Mouse (Mus musculus): Measurements from ENCODE around the gene Mus81. TPM values are rescaled to one million over a fixed set of nuclear protein-coding genes. Genes with fewer than 3 reads are reported as not detected.

Mus81 gene
- polyA plus RNA-seq, 1 experiment from 2014 or later, result 57.1 TPM

DNA sequence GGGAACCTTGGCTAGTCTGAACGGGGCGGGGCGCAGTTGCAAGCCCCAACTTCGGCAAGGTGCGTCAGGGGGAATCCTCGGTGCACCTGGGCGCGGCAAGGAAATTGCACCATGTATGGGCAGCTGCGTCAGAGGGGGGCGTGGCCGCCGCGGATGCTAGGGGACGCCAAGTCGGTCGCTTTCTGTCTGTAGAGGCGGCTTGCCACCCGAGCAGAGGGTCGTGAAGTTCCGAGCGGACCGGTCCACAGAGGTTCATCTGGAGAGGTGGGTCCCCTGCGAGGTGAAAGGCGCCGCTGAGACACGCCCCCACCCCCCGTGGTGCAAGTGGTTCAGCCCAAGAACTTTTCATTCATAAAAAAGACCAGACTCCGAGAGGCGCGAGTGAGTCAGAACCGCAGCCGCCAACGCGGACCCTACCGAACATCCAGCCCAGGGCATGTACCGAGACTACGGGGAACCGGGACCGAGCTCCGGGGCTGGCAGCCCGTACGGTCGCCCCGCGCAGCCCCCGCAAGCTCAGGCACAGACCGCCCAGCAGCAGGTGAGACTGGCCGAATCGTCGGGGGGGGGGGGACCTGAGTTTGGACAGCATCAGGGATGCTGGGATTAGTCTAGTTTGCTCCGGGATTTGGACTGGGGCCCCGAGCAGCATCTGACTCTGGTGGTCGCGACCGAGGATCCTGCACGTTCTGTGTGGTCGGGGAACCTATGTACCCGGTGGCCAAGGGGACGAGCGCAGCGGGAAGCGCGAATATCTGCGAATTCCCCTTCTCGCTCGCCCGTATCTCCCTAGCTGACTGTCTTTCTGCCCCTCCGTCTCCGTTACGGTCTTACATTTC lies 40.5 kb downstream of the Mus81 start, which contains the start of gene Fosl1:
Fosl1 (plus strand) TSS at position 33 of the 839 bp plus-strand sequence.
- no peaks in the 10 kb centered on the region for H3K9me3 ChIP-seq (replicated peaks; ENCODE audit: control insufficient read depth, low read length)
- H3K4me1 ChIP-seq (ENCODE audit: control insufficient read depth, insufficient read depth, low read length), result peaks cover 2% of the 10 kb centered on the region; the same call in 1 of the 2 replicates
- DNase-seq (ENCODE audit: low spot score) (peak; percentile 67), ATAC-seq (peak; percentile 75)
- peak within 1 kb of the TSS; percentile 58 for H3K9ac ChIP-seq (ENCODE audit: low read length)
- H3K27ac ChIP-seq (ENCODE audit: low read depth, low read length), result no peak within 1 kb of the TSS
- H3K27me3 ChIP-seq (replicated peaks; ENCODE audit: control insufficient read depth, insufficient read depth, low read length), result peaks cover 34% of the 10 kb centered on the region
- peak within 1 kb of the TSS; percentile 48 for H3K4me3 ChIP-seq (ENCODE audit: low read depth, low read length)
- H3K4me2 ChIP-seq (ENCODE audit: low read length), result peak within 1 kb of the TSS; percentile 94
- no peaks in the 10 kb centered on the region for H3K36me3 ChIP-seq (ENCODE audit: control insufficient read depth, insufficient read depth, low read length)
- under 1% methylated on average over 70 of the region's 70 CpGs for WGBS

DNA sequence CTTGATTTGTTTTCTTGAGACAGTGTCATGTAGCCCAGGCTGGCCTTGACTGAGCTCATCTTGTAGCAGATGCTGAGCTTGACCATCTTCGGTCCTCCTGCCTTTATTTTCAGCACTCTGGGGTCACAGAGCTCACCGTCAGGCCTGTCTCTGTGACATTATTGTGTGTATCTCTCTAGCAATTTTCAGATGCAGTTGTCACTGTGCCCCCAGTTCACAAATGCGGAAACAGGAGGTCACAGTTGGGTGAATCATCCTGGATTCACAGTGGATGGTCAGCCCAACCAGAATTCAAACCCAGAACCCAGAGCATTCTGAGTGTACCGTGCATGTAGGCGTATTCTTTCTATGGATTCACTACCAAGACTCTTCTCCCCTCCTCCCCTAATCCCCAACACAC lies 42.5 kb downstream of the Mus81 start:
- Histone ChIP-seq H3K4me2 (ENCODE audit: low read length) (no peak overlapping the region), H3K9ac (ENCODE audit: low read length) (no peak overlapping the region), H3K4me3 (ENCODE audit: low read depth, low read length) (no peak overlapping the region), H3K27me3 (replicated peaks; ENCODE audit: control insufficient read depth, insufficient read depth, low read length) (peaks cover 34% of the 10 kb centered on the region), H3K9me3 (replicated peaks; ENCODE audit: control insufficient read depth, low read length) (no peaks in the 10 kb centered on the region), H3K36me3 (ENCODE audit: control insufficient read depth, insufficient read depth, low read length) (no peaks in the 10 kb centered on the region), H3K4me1 (ENCODE audit: control insufficient read depth, insufficient read depth, low read length) (peaks cover 2% of the 10 kb centered on the region; the same call in 1 of the 2 replicates), H3K27ac (ENCODE audit: low read depth, low read length) (no peak overlapping the region)
- DNase-seq (ENCODE audit: low spot score) (no peak), ATAC-seq (no peak)
- WGBS, result 86% methylated on average over 5 of the region's 5 CpGs

DNA sequence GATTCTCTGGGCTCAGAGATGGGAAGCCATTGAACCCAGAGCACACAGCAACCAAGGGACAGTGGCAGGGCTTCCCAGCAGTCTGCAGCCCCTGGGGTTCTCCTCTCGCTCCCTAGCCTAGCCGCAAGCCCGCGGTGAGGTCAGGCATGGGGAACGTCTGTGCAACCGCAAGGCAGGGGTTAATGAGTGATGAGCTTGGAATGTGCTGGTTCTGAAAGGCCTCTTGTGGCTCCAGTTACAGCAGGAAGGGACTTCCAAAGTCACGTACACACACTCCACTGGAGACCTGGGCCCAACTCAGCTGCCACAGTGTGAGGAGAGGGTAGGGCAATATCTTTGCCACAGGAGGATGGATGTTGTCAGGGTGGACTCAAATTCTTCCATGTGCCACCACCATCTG lies 43.2 kb downstream of the Mus81 start:
- H3K27me3 ChIP-seq (replicated peaks; ENCODE audit: control insufficient read depth, insufficient read depth, low read length), result peaks cover 34% of the 10 kb centered on the region
- H3K9me3 ChIP-seq (replicated peaks; ENCODE audit: control insufficient read depth, low read length), result no peaks in the 10 kb centered on the region
- peaks cover 2% of the 10 kb centered on the region; the same call in 1 of the 2 replicates for H3K4me1 ChIP-seq (ENCODE audit: control insufficient read depth, insufficient read depth, low read length)
- 45% methylated on average over 7 of the region's 7 CpGs for WGBS
- DNase-seq (ENCODE audit: low spot score) (no peak), ATAC-seq (no peak)
- H3K4me3 ChIP-seq (ENCODE audit: low read depth, low read length), result no peak overlapping the region
- no peaks in the 10 kb centered on the region for H3K36me3 ChIP-seq (ENCODE audit: control insufficient read depth, insufficient read depth, low read length)
- no peak overlapping the region for H3K27ac ChIP-seq (ENCODE audit: low read depth, low read length)
- no peak overlapping the region for H3K4me2 ChIP-seq (ENCODE audit: low read length)
- no peak overlapping the region for H3K9ac ChIP-seq (ENCODE audit: low read length)

DNA sequence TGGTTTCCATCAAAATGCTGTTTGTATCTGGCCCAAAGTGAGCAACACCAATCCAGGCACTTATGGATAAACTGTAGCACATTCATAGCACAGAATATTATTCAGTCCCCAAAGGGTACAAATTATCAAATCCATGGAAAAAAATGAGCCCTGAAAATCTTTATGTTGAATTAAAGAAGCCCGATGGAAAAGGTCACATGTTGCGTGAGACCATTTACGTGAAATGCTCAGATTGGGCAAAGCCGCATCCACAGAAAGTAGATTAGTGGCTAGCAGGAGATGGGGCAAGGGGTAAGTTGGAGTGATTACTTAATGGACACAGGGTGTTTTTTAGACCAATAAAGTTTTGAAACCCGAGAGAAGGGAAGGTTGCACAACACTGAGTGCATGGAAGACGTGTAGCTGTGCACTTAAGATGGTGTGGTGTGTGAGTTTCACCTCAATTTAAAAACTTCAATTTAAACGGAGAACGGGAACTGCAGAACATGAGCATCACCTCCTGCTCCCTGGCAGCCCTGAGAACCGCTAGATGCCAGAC lies 43.8 kb downstream of the Mus81 start:
- Histone ChIP-seq H3K4me3 (ENCODE audit: low read depth, low read length) (no peak overlapping the region), H3K36me3 (ENCODE audit: control insufficient read depth, insufficient read depth, low read length) (no peaks in the 10 kb centered on the region), H3K9ac (ENCODE audit: low read length) (no peak overlapping the region), H3K4me2 (ENCODE audit: low read length) (no peak overlapping the region), H3K9me3 (replicated peaks; ENCODE audit: control insufficient read depth, low read length) (no peaks in the 10 kb centered on the region), H3K27me3 (replicated peaks; ENCODE audit: control insufficient read depth, insufficient read depth, low read length) (peaks cover 34% of the 10 kb centered on the region), H3K4me1 (ENCODE audit: control insufficient read depth, insufficient read depth, low read length) (peaks cover 2% of the 10 kb centered on the region; the same call in 1 of the 2 replicates), H3K27ac (ENCODE audit: low read depth, low read length) (no peak overlapping the region)
- DNase-seq (ENCODE audit: low spot score) (no peak), ATAC-seq (no peak)
- 64% methylated on average over 9 of the region's 9 CpGs for WGBS

GRCm38 (mm10) chr19:5433951-5434350 lies 54.3 kb downstream of the Mus81 start:
- Histone ChIP-seq H3K36me3 (ENCODE audit: control insufficient read depth, insufficient read depth, low read length) (no peaks in the 10 kb centered on the region), H3K9me3 (replicated peaks; ENCODE audit: control insufficient read depth, low read length) (no peaks in the 10 kb centered on the region), H3K27me3 (replicated peaks; ENCODE audit: control insufficient read depth, insufficient read depth, low read length) (no peaks in the 10 kb centered on the region), H3K4me2 (ENCODE audit: low read length) (no peak overlapping the region), H3K27ac (ENCODE audit: low read depth, low read length) (no peak overlapping the region), H3K9ac (ENCODE audit: low read length) (no peak overlapping the region), H3K4me1 (ENCODE audit: control insufficient read depth, insufficient read depth, low read length) (peaks cover 7% of the 10 kb centered on the region; the same call in 1 of the 2 replicates), H3K4me3 (ENCODE audit: low read depth, low read length) (no peak overlapping the region)
- DNase-seq (ENCODE audit: low spot score) (no peak), ATAC-seq (no peak)
- 75% methylated on average over 7 of the region's 7 CpGs for WGBS

GRCm38 (mm10) chr19:5432992-5433852 lies 55.0 kb downstream of the Mus81 start:
- ATAC-seq (no peak), DNase-seq (ENCODE audit: low spot score) (peak; percentile 16)
- 20% methylated on average over 16 of the region's 16 CpGs for WGBS
- H3K27me3 ChIP-seq (replicated peaks; ENCODE audit: control insufficient read depth, insufficient read depth, low read length), result no peaks in the 10 kb centered on the region
- H3K36me3 ChIP-seq (ENCODE audit: control insufficient read depth, insufficient read depth, low read length), result no peaks in the 10 kb centered on the region
- H3K9me3 ChIP-seq (replicated peaks; ENCODE audit: control insufficient read depth, low read length), result no peaks in the 10 kb centered on the region
- peak overlapping the region; percentile 40 for H3K4me2 ChIP-seq (ENCODE audit: low read length)
- no peak overlapping the region for H3K4me3 ChIP-seq (ENCODE audit: low read depth, low read length)
- H3K27ac ChIP-seq (ENCODE audit: low read depth, low read length), result no peak overlapping the region
- peaks cover 7% of the 10 kb centered on the region; the same call in 1 of the 2 replicates for H3K4me1 ChIP-seq (ENCODE audit: control insufficient read depth, insufficient read depth, low read length)
- H3K9ac ChIP-seq (ENCODE audit: low read length), result peak overlapping the region; percentile 10; the same call in 1 of the 2 replicates

Other genes starting within 250 kb of the Mus81 start
- gene Pacs1, start 215.3 kb downstream of the Mus81 start, polyA plus RNA-seq (2014; fragmentation: Nextera tagmentation; extraction: Ambion mirVana), result 25.0 and 29.4 TPM in 2 replicates
- gene Sf3b2, start 192.9 kb downstream of the Mus81 start, polyA plus RNA-seq (2014; fragmentation: Nextera tagmentation; extraction: Ambion mirVana), result 298 and 333 TPM in 2 replicates
- 20.9 and 26.3 TPM in 2 replicates for gene Gal3st3, start 190.1 kb downstream of the Mus81 start, polyA plus RNA-seq (2014; fragmentation: Nextera tagmentation; extraction: Ambion mirVana)
- not detected in 2 replicates for gene Catsper1, start 152.7 kb downstream of the Mus81 start, polyA plus RNA-seq (2014; fragmentation: Nextera tagmentation; extraction: Ambion mirVana)
- gene Cst6, start 138.8 kb downstream of the Mus81 start, polyA plus RNA-seq (2014; fragmentation: Nextera tagmentation; extraction: Ambion mirVana), result 4.0 and 5.6 TPM in 2 replicates
- gene Eif1ad, start 121.7 kb downstream of the Mus81 start, polyA plus RNA-seq (2014; fragmentation: Nextera tagmentation; extraction: Ambion mirVana), result 33.0 and 36.2 TPM in 2 replicates
- gene Banf1, start 121.2 kb downstream of the Mus81 start, polyA plus RNA-seq (2014; fragmentation: Nextera tagmentation; extraction: Ambion mirVana), result 417 and 471 TPM in 2 replicates
- 58.3 and 64.2 TPM in 2 replicates for gene Sart1, start 99.7 kb downstream of the Mus81 start, polyA plus RNA-seq (2014; fragmentation: Nextera tagmentation; extraction: Ambion mirVana)
- gene Tsga10ip, start 85.9 kb downstream of the Mus81 start, polyA plus RNA-seq (2014; fragmentation: Nextera tagmentation; extraction: Ambion mirVana), result not detected in 2 replicates
- gene Drap1, start 63.4 kb downstream of the Mus81 start, polyA plus RNA-seq (2014; fragmentation: Nextera tagmentation; extraction: Ambion mirVana), result 255 and 263 TPM in 2 replicates
- 36.7 and 46.9 TPM in 2 replicates for gene AI837181, start 63.3 kb downstream of the Mus81 start, polyA plus RNA-seq (2014; fragmentation: Nextera tagmentation; extraction: Ambion mirVana)
- not detected in 2 replicates for gene Fosl1, start 40.9 kb downstream of the Mus81 start, polyA plus RNA-seq (2014; fragmentation: Nextera tagmentation; extraction: Ambion mirVana)
- gene Ccdc85b, start 30.5 kb downstream of the Mus81 start, polyA plus RNA-seq (2014; fragmentation: Nextera tagmentation; extraction: Ambion mirVana), result 5.9 and 6.4 TPM in 2 replicates
- 153 and 167 TPM in 2 replicates for gene Fibp, start 27.8 kb downstream of the Mus81 start, polyA plus RNA-seq (2014; fragmentation: Nextera tagmentation; extraction: Ambion mirVana)
- gene Ctsw, start 19.9 kb downstream of the Mus81 start, polyA plus RNA-seq (2014; fragmentation: Nextera tagmentation; extraction: Ambion mirVana), result 3.4 and 5.3 TPM in 2 replicates
- 25.1 and 29.0 TPM in 2 replicates for gene Efemp2, start 14.4 kb downstream of the Mus81 start, polyA plus RNA-seq (2014; fragmentation: Nextera tagmentation; extraction: Ambion mirVana)
- 4,491 and 4,757 TPM in 2 replicates for gene Cfl1, start 2.1 kb upstream of the Mus81 start, polyA plus RNA-seq (2014; fragmentation: Nextera tagmentation; extraction: Ambion mirVana)
- 0.28 TPM in 1 of 2 replicates, not detected in the other for gene 1700020D05Rik, start 15.4 kb upstream of the Mus81 start, polyA plus RNA-seq (2014; fragmentation: Nextera tagmentation; extraction: Ambion mirVana)
- 55.3 and 73.2 TPM in 2 replicates for gene Snx32, start 22.1 kb upstream of the Mus81 start, polyA plus RNA-seq (2014; fragmentation: Nextera tagmentation; extraction: Ambion mirVana)
- gene Ovol1, start 72.2 kb upstream of the Mus81 start, polyA plus RNA-seq (2014; fragmentation: Nextera tagmentation; extraction: Ambion mirVana), result 0.16 TPM in 1 of 2 replicates, not detected in the other
- 1.5 and 1.6 TPM in 2 replicates for gene Ap5b1, start 79.6 kb upstream of the Mus81 start, polyA plus RNA-seq (2014; fragmentation: Nextera tagmentation; extraction: Ambion mirVana)
- gene Rnaseh2c, start 113.5 kb upstream of the Mus81 start, polyA plus RNA-seq (2014; fragmentation: Nextera tagmentation; extraction: Ambion mirVana), result 85.7 and 95.8 TPM in 2 replicates
- gene Kat5, start 121.8 kb upstream of the Mus81 start, polyA plus RNA-seq (2014; fragmentation: Nextera tagmentation; extraction: Ambion mirVana), result 43.7 and 49.7 TPM in 2 replicates
- gene Rela, start 149.1 kb upstream of the Mus81 start, polyA plus RNA-seq (2014; fragmentation: Nextera tagmentation; extraction: Ambion mirVana), result 29.8 and 35.8 TPM in 2 replicates
- gene Sipa1, start 175.3 kb upstream of the Mus81 start, polyA plus RNA-seq (2014; fragmentation: Nextera tagmentation; extraction: Ambion mirVana), result 9.2 and 10.2 TPM in 2 replicates
- 9.2 and 11.8 TPM in 2 replicates for gene Map3k11, start 200.3 kb upstream of the Mus81 start, polyA plus RNA-seq (2014; fragmentation: Nextera tagmentation; extraction: Ambion mirVana)
- 20.9 and 24.6 TPM in 2 replicates for gene Pcnx3, start 200.5 kb upstream of the Mus81 start, polyA plus RNA-seq (2014; fragmentation: Nextera tagmentation; extraction: Ambion mirVana)
- gene Kcnk7, start 216.0 kb upstream of the Mus81 start, polyA plus RNA-seq (2014; fragmentation: Nextera tagmentation; extraction: Ambion mirVana), result 0.17 TPM in 1 of 2 replicates, not detected in the other
- 7.0 and 10.1 TPM in 2 replicates for gene Ehbp1l1, start 237.9 kb upstream of the Mus81 start, polyA plus RNA-seq (2014; fragmentation: Nextera tagmentation; extraction: Ambion mirVana)
- gene Fam89b, start 241.3 kb upstream of the Mus81 start, polyA plus RNA-seq (2014; fragmentation: Nextera tagmentation; extraction: Ambion mirVana), result 204 and 233 TPM in 2 replicates

Data from forebrain, embryonic 14.5 days (tissue).